Mouse (Mus musculus) forebrain, embryonic 14.5 days (tissue): ENCODE results near the gene Cysrt1. TPM values are rescaled to one million over a fixed set of nuclear protein-coding genes. Genes with fewer than 3 reads are reported as not detected.

Experiments
- ATAC-seq: fragments of 200-750 bp; cut with Nextera tagmentation; 2 replicates; pipeline ENCODE4 v1.8.0; 2017; ENCODE audit warnings: mild to moderate bottlenecking, moderate library complexity
- DNase-seq: peaks from one replicate; pipeline ENCODE4 v3.0.0-alpha.2; 2015; ENCODE audit warnings: low spot score
- H3K27ac ChIP-seq: fragments of 300-500 bp; sonication (generic); 2 replicates; pipeline ENCODE4 v1.5.1; 2014; ENCODE audit warnings: low read depth, mild to moderate bottlenecking, control low read depth, low read length, moderate library complexity
- H3K27me3 ChIP-seq: fragments of 300-500 bp; sonication (generic); replicated peaks from 2 replicates; pipeline ENCODE4 v1.6.1; 2014; ENCODE audit warnings: low read length, control low read depth, mixed read lengths; ENCODE audit not compliant: control insufficient read depth, insufficient read depth
- H3K36me3 ChIP-seq: fragments of 300-500 bp; sonication (generic); 2 replicates; pipeline ENCODE4 v1.6.1; 2014; ENCODE audit warnings: low read length, control low read depth; ENCODE audit not compliant: control insufficient read depth, insufficient read depth
- H3K4me1 ChIP-seq: fragments of 300-500 bp; sonication (generic); 2 replicates; pipeline ENCODE4 v1.6.1; 2014; ENCODE audit warnings: antibody characterized with exemption, low read length, control low read depth; ENCODE audit not compliant: control insufficient read depth, insufficient read depth
- H3K4me2 ChIP-seq: fragments of 300-500 bp; sonication (generic); 2 replicates; pipeline ENCODE4 v1.6.1; 2014; ENCODE audit warnings: mild to moderate bottlenecking, control low read depth, low read length
- H3K4me3 ChIP-seq: fragments of 300-500 bp; sonication (generic); 2 replicates; pipeline ENCODE4 v1.5.1; 2014; ENCODE audit warnings: low read depth, low read length, control low read depth
- H3K9ac ChIP-seq: fragments of 300-500 bp; sonication (generic); 2 replicates; pipeline ENCODE4 v1.6.1; 2014; ENCODE audit warnings: mild to moderate bottlenecking, low read length, control low read depth, moderate library complexity
- H3K9me3 ChIP-seq: fragments of 300-500 bp; sonication (generic); replicated peaks from 2 replicates; pipeline ENCODE4 v1.6.1; 2016; ENCODE audit warnings: low read length, control low read depth, mixed read lengths; ENCODE audit not compliant: control insufficient read depth
- WGBS: fragments of 180-500 bp; shearing (Covaris S2); extraction: QIAGEN DNeasy Blood & Tissue Kit; methylation state at CpG from one replicate; pipeline ENCODE4 v1.1.7; 2014; 5-methylcytosine and 5-hydroxymethylcytosine counted together
- polyA plus RNA-seq: library from polyadenylated mRNA; unstranded; fragments of >200 nt; fragmentation: Nextera tagmentation; extraction: Ambion mirVana; gene quantifications from 2 replicates; pipeline ENCODE4 v1.2.1, GENCODE M21; 2014

The Cysrt1 gene
- polyA plus RNA-seq, 1 experiment from 2014 or later = not detected

DNA sequence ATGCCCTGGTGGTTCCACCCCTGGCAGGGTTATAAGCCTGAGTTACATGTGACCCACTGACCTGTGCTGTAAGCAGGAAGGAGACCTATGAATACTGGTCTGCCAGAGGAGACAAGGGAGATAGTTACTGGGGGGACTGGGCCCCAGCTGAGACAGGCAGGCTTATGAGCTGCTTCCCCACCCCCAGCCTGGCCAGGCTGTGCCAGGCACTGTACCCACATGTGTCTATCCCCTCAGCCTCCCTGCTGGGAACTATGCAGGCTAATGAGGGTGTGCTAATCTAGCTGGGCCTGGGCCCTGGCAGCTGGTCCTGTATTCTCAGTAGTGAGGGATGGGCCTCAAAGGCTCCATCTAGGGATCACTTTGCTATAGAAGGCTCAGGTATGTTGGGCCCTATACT is 25.0 kb upstream of the Cysrt1 start:
- peak overlapping the region; percentile 19; the same call in 1 of the 2 replicates for H3K4me2 ChIP-seq
- ATAC-seq (no peak), DNase-seq (peak; percentile 50)
- peaks cover 46% of the 10 kb centered on the region for H3K4me1 ChIP-seq
- H3K9ac ChIP-seq = 0 out of 2 replicates have a peak overlapping the region, but pooled peaks have one; percentile 9
- peaks cover 27% of the 10 kb centered on the region for H3K36me3 ChIP-seq
- no peaks in the 10 kb centered on the region for H3K9me3 ChIP-seq
- peak overlapping the region; percentile 5; the same call in 1 of the 2 replicates for H3K27ac ChIP-seq
- no peak overlapping the region for H3K4me3 ChIP-seq
- peaks cover 13% of the 10 kb centered on the region for H3K27me3 ChIP-seq

DNA sequence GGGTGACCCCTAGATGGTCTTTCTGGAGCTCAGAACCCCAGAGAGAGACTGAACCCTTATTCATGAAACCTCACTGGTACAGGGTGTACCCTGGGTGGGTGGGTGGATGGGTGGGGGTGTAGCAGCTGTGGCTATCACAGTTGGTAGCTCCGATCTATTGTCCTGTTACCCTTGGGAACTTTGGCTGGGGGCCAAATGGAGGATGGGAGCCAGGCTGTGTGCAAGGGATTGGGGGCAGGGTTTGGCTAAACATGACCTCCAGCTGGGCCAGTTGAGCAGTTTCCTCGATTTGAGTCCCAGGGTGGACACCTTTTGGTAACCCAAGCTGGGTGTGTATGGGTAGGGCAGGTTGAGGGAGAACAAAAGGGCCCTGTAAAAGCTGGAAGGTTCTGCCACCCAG is 24.5 kb upstream of the Cysrt1 start:
- H3K27me3 ChIP-seq = peaks cover 13% of the 10 kb centered on the region
- no peak overlapping the region for H3K4me3 ChIP-seq
- peak overlapping the region; percentile 41; the same call in 1 of the 2 replicates for H3K9ac ChIP-seq
- H3K4me2 ChIP-seq = peak overlapping the region; percentile 19; the same call in 1 of the 2 replicates
- peaks cover 27% of the 10 kb centered on the region for H3K36me3 ChIP-seq
- 28% methylated on average over 2 of the region's 2 CpGs for WGBS
- DNase-seq = no peak
- ATAC-seq = no peak
- peaks cover 49% of the 10 kb centered on the region for H3K4me1 ChIP-seq
- H3K27ac ChIP-seq = peak overlapping the region; percentile 5; the same call in 1 of the 2 replicates
- H3K9me3 ChIP-seq = no peaks in the 10 kb centered on the region

DNA sequence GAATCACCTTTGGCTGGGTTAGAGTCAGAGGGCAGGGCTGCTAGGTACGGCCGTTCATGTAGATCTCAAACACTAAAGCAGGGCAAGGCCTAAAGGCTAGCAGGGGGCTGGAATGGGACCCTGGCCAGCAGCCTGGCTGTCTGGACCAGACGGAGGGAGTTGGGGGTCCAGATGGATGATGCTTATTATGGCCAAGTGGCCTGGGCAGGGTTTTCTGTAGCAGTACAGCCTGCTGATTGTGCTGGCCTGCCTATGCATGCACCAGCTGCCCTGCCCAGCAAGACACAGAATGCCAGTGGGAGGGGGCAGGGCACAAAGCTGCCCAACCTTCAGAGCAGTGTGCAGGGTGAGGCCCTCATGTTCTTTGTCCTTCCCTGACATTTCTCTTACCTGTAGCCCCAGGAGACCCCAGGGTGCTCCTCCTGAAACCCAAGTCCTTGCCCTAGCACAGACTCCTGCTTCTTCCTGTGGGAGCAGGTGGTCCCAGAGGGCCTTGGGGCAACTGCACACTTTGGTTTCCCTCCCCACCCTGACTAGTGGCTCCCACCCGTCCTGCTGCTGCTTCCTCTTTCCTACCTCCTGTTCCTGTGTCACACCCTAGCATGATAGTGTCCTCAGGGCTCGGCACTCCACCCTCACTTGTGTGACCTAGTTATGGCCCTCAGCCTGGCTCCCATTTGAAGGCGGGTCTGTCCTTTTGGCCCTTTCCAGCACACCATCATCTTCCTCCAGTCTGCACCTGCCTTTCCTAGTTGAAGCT is 23.8 kb upstream of the Cysrt1 start:
- Histone ChIP-seq H3K36me3 (peaks cover 26% of the 10 kb centered on the region), H3K9me3 (no peaks in the 10 kb centered on the region), H3K27ac (no peak overlapping the region), H3K4me3 (no peak overlapping the region), H3K4me1 (peaks cover 42% of the 10 kb centered on the region), H3K27me3 (peaks cover 13% of the 10 kb centered on the region), H3K4me2 (peak overlapping the region; percentile 19; the same call in 1 of the 2 replicates), H3K9ac (peak overlapping the region; percentile 41)
- 72% methylated on average over 6 of the region's 6 CpGs for WGBS
- ATAC-seq (no peak), DNase-seq (no peak)

DNA sequence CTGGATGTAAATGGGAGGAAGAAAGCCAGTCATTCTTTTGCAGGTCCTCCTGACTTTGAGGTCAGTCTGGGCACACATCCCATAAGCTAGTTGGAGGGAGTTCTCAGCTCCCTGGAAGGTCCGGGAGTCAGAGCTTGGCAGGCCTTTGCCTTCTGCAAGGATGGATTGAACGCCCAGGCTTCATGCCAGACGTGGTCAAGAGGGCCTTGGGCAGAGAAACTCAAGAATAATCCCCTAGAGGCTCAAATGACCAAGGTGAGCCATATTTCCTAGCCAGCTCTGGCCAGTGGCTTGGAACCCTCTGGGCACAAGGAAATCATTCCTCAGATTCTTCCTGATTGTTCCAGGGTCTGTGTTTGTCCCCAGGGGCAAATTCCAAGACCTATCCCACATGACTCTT is 22.6 kb upstream of the Cysrt1 start:
- peaks cover 41% of the 10 kb centered on the region for H3K4me1 ChIP-seq

DNA sequence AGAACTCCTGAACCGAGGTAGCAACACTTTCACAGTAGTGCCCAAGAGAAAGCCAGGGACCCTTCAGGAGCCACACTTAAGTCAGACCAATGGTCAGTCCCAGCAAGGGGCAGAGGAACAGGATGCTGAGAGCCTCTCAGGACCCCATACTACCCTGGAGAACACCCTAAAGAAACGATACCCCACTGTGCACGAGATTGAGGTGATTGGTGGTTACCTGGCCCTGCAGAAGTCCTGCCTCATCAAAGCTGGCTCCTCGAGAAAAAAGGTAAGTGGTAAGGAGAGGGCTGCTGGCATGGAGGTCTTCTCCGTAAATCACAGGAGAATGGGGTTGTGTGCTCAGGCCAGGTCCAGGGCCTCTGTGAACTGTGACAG is 22.0 kb upstream of the Cysrt1 start:
- Histone ChIP-seq H3K36me3 (peaks cover 8% of the 10 kb centered on the region), H3K9me3 (no peaks in the 10 kb centered on the region), H3K27ac (no peak overlapping the region), H3K9ac (no peak overlapping the region), H3K27me3 (peaks cover 13% of the 10 kb centered on the region), H3K4me3 (no peak overlapping the region), H3K4me1 (peaks cover 41% of the 10 kb centered on the region), H3K4me2 (peak overlapping the region; percentile 99)
- 72% methylated on average over 5 of the region's 5 CpGs for WGBS
- ATAC-seq (no peak), DNase-seq (no peak)

More for the DNA sequence above, 22.6 kb upstream of the Cysrt1 start:
- Histone ChIP-seq H3K4me2 (peak overlapping the region; percentile 99; the same call in 1 of the 2 replicates), H3K36me3 (peaks cover 14% of the 10 kb centered on the region), H3K27me3 (peaks cover 13% of the 10 kb centered on the region), H3K9me3 (no peaks in the 10 kb centered on the region), H3K9ac (peak overlapping the region; percentile 25; the same call in 1 of the 2 replicates), H3K4me3 (no peak overlapping the region), H3K27ac (no peak overlapping the region)
- ATAC-seq (no peak), DNase-seq (no peak)
- 73% methylated on average over 3 of the region's 3 CpGs for WGBS

DNA sequence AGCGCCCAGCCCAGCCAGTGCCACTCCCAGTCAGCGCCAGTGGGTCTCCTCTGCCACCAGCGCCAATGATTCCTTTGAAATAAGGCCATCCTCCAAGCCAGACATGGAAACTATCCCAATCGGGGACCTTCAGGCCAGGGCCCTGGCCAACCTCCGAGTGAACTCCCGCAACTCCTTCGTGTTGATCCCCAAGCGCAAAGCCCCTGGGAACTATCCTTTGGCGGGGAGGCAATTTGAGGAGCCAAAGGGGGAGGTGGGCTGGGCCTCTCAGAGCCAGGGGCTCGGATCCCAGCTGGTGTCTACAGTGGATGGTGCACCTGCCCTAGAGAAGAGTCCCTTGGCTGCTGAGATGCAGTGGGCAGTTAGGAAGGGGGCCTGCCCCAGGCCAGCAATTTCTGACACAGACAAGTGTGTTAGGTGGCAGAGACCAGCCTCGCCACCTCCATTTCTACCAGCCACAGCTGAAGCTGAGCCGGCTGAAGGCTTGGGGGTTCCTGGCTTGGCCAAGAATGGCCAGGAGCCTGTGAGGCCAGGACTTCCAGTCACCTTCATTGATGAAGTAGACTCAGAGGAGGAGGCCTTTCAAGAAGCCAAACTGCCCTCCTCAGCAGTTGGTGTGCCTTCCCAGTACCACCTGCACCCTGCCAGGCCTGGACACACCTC is 21.5 kb upstream of the Cysrt1 start:
- H3K27ac ChIP-seq = no peak overlapping the region
- peaks cover 3% of the 10 kb centered on the region; the same call in 1 of the 2 replicates for H3K36me3 ChIP-seq
- H3K27me3 ChIP-seq = peaks cover 13% of the 10 kb centered on the region
- ATAC-seq (no peak), DNase-seq (no peak)
- H3K4me1 ChIP-seq = peaks cover 41% of the 10 kb centered on the region
- H3K4me2 ChIP-seq = peak overlapping the region; percentile 99
- H3K9me3 ChIP-seq = no peaks in the 10 kb centered on the region
- H3K4me3 ChIP-seq = peak overlapping the region; percentile 81
- peak overlapping the region; percentile 75 for H3K9ac ChIP-seq
- WGBS = 21% methylated on average over 12 of the region's 12 CpGs

DNA sequence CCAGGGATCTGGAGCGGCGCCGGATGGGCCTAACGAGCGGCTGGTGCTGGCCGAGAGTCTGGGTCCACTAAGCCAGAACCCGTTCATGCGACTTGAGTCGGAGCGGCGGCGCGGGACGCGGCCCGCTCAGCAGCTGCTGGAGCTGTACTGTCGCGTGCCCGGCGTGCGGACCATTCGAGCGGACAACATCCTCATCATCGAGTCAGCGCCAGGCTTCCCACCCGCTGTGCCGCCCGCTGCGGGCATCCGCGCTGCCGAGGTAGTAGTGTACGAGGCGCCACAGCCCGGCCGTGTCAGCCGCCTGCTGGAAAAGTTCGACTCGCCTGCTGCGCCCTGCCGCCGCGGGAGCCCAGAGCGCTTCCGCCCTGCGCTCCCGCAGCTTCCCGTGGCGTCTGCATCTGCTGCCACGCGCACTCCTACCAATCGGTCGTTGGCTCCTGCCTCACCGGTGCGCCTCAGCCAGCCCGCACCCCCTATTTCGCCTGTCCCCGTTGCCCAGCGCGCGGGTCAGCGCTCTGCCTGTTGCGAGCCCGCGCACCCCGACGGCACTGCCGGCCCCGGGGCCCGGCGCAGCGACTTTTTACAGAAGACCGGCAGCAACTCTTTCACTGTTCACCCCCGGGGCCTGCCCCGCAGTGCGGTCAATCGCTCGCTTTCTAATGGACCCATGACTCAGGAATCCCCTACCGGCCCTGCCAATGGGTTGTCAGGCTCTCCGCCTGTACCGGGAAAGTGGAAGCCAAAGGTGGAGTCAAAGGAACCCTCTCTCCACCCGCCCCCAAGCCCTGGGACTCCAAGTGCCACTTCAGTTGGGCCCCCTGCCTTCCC is 20.8 kb upstream of the Cysrt1 start:
- Histone ChIP-seq H3K9ac (peak overlapping the region; percentile 75), H3K4me3 (peak overlapping the region; percentile 81), H3K4me2 (peak overlapping the region; percentile 99), H3K27ac (no peak overlapping the region; the same call in 1 of the 2 replicates), H3K4me1 (peaks cover 41% of the 10 kb centered on the region), H3K27me3 (peaks cover 13% of the 10 kb centered on the region), H3K9me3 (no peaks in the 10 kb centered on the region), H3K36me3 (no peaks in the 10 kb centered on the region)
- under 1% methylated on average over 75 of the region's 82 CpGs for WGBS
- ATAC-seq (peak; percentile 28; the same call in 1 of the 2 replicates), DNase-seq (peak; percentile 45)

DNA sequence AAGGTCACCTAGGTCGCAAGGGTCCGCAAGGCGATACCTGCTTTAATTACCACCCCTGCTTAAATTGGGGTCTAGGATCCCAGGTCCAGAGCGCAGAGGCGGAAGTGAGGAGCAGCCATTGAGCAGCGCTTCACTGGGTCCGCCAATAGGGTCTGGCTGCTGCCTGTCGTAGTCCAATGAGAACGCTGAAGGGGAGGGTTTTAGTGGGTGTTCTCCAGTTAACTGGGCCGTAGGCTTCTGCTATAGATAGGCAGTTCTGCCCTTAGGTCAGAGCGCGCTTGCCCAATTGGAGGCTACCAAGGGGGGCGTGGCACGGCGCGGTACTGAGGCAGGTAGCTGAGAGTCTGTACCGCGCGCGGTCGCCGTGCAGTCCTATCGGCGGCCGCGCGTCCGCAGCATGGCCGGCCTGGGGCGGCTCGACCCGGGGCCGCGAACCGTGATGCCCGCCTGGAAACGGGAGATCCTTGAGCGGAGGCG is 20.1 kb upstream of the Cysrt1 start, which contains the start of gene Tprn:
Gene Tprn (plus strand): TSS at position 328 of the 477 bp plus-strand sequence.
- Histone ChIP-seq H3K27me3 (peaks cover 13% of the 10 kb centered on the region), H3K9ac (peak within 1 kb of the TSS; percentile 75), H3K4me1 (peaks cover 40% of the 10 kb centered on the region), H3K4me2 (peak within 1 kb of the TSS; percentile 99), H3K9me3 (no peaks in the 10 kb centered on the region), H3K27ac (peak within 1 kb of the TSS; percentile 54; the same call in 1 of the 2 replicates), H3K4me3 (peak within 1 kb of the TSS; percentile 81), H3K36me3 (no peaks in the 10 kb centered on the region)
- under 1% methylated on average over 39 of the region's 39 CpGs for WGBS
- peak; percentile 99 for ATAC-seq
- DNase-seq = peak; percentile 99
